Mouse (Mus musculus) testis, adult 2 months (tissue): ENCODE data around the gene Wdr86. TPM values are rescaled to one million over a fixed set of nuclear protein-coding genes. Genes with fewer than 3 reads are reported as not detected.

Experiments used
- H3K27ac ChIP-seq: fragments of 200-500 bp; 2 replicates; pipeline ENCODE4 v1.5.1; 2012; ENCODE audit warnings: low read depth, low read length; ENCODE audit not compliant: control insufficient read depth, insufficient read depth
- H3K27me3 ChIP-seq: fragments of 200-500 bp; 2 replicates; pipeline ENCODE4 v1.6.1; 2012; ENCODE audit warnings: mild to moderate bottlenecking, low read length, moderate library complexity; ENCODE audit not compliant: control insufficient read depth, insufficient read depth
- H3K36me3 ChIP-seq: fragments of 200-500 bp; 2 replicates; pipeline ENCODE4 v1.6.1; 2012; ENCODE audit warnings: mild to moderate bottlenecking, low read length; ENCODE audit not compliant: control insufficient read depth, insufficient read depth
- H3K4me1 ChIP-seq: fragments of 200-500 bp; 2 replicates; pipeline ENCODE4 v1.6.1; 2012; ENCODE audit warnings: low read length; ENCODE audit not compliant: control insufficient read depth, insufficient read depth
- H3K4me3 ChIP-seq: fragments of 200-500 bp; 2 replicates; pipeline ENCODE4 v1.5.1; 2012; ENCODE audit warnings: low read depth, mild to moderate bottlenecking, low read length, moderate library complexity, mixed read lengths; ENCODE audit not compliant: control insufficient read depth
- CTCF ChIP-seq: fragments of 200-500 bp; IDR thresholded peaks from 2 replicates; pipeline ENCODE4 v1.5.1; 2012; ENCODE audit warnings: low read depth, mild to moderate bottlenecking, inconsistent platforms, low read length, moderate library complexity; ENCODE audit not compliant: control insufficient read depth, insufficient read depth, insufficient replicate concordance
- POLR2A ChIP-seq: fragments of 200-500 bp; IDR thresholded peaks from 2 replicates; pipeline ENCODE4 v1.6.1; 2012; ENCODE audit warnings: low read depth, mild to moderate bottlenecking, inconsistent platforms, low read length, moderate library complexity; ENCODE audit not compliant: control insufficient read depth
- polyA plus RNA-seq: library from polyadenylated mRNA; depleted of rRNA; stranded (reverse); fragments of >200 nt; gene quantifications from 2 replicates; pipeline ENCODE4 v1.2.3, GENCODE M21; 2012; rRNA removed

The Wdr86 gene
- polyA plus RNA-seq, 1 experiment, result 0.78 TPM

GRCm38 (mm10) chr5:24674238-24674637, 56.3 kb downstream of the Wdr86 start:
- no peak overlapping the region for H3K4me3 ChIP-seq
- no peak overlapping the region for H3K27ac ChIP-seq
- peak; percentile 32; the same call in 1 of the 2 replicates for TF ChIP-seq CTCF
- no peak for TF ChIP-seq POLR2A
- no peaks in the 10 kb centered on the region for H3K27me3 ChIP-seq
- H3K36me3 ChIP-seq, result no peaks in the 10 kb centered on the region
- H3K4me1 ChIP-seq, result no peaks in the 10 kb centered on the region

Other genes with a start within 250 kb of the Wdr86 start
- 0.11 and 0.16 TPM in 2 replicates for gene Gbx1, start 203.5 kb downstream of the Wdr86 start, polyA plus RNA-seq
- 0.46 and 0.52 TPM in 2 replicates for gene Asb10, start 189.7 kb downstream of the Wdr86 start, polyA plus RNA-seq
- 108 and 117 TPM in 2 replicates for gene 4931409K22Rik, start 173.9 kb downstream of the Wdr86 start, polyA plus RNA-seq
- gene Abcf2, start 153.3 kb downstream of the Wdr86 start, polyA plus RNA-seq, result 184 and 194 TPM in 2 replicates
- 9.1 and 12.4 TPM in 2 replicates for gene Chpf2, start 144.0 kb downstream of the Wdr86 start, polyA plus RNA-seq
- 5.0 and 16.5 TPM in 2 replicates for gene Smarcd3, start 106.3 kb downstream of the Wdr86 start, polyA plus RNA-seq
- 46.5 and 49.9 TPM in 2 replicates for gene Nub1, start 45.2 kb downstream of the Wdr86 start, polyA plus RNA-seq
- gene Crygn, start 27.3 kb upstream of the Wdr86 start, polyA plus RNA-seq, result not detected in 2 replicates
- gene Rheb, start 111.9 kb upstream of the Wdr86 start, polyA plus RNA-seq, result 10.1 and 10.8 TPM in 2 replicates